Mouse (Mus musculus): ENCODE measurements around the gene Aldh9a1. TPM values are rescaled to one million over a fixed set of nuclear protein-coding genes. Genes with fewer than 3 reads are reported as not detected.
"Not testable (repeated sequence)": the region's sequence is repeated elsewhere in the genome, so short reads cannot be mapped to it uniquely, and the experiment has no call there.

Gene Aldh9a1
- total RNA-seq, 2 experiments from 2014 or later = 36.0 to 40.7 TPM

DNA sequence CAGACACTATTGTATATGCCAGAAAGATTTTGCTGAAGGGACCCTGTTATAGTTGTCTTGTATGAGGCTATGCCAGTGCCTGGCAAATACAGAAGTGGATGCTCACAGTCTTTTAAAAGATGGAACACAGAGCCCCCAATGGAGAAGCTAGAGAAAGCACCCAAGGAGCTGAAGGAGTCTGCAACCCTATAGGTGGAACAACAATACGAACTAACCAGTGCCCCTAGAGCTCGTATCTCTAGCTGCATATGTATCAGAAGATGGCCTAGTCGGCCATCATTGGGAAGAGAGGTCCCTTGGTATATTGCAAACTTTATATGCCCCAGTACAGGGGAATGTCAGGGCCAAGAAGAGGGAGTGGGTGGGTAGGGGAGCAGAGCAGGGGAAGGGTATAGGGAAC lies 585 bp upstream of the Aldh9a1 start:
- intact Hi-C loops (cut with DNase I); DNase-seq: not testable (repeated sequence)

DNA sequence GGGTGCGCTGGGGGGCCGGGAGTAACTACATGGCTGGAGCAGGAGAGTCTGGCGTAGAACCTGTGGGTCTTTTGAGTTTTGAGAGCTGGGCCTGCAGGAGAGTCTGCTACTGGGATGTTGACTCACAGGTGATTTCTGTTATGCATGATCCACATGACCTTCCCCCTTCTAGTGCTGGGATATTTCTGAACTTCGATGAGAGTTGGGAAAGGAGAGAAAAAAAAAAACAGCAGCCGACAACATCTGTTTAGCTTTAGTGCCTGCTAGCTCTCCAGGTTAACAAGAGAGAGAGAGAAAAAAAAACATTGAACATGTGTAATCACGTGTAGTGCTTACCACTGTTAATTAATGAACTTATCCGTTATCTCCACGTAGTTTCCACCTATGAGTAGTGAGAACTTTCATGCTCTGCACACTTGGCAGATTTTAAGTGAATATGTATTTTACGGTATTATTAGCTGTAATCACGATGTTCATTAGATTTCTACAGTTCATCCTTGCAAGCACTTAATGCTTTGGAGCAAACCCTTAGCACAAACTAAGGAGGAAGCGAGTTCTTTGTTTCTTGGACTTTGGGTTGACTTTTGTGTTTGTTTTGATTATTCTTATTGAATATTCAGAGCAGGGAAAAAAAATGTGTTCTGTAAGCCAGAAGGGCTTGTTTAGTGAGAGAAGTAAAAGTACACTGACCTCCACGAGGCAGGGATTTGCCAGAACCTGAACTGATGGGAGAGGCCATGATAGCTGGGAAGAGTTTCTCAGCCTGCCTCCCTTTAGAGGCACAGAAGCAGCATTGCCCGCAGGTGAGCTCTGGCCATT lies 1.0 kb downstream of the Aldh9a1 start:
- intact Hi-C loops (cut with DNase I) = no loop called here

DNA sequence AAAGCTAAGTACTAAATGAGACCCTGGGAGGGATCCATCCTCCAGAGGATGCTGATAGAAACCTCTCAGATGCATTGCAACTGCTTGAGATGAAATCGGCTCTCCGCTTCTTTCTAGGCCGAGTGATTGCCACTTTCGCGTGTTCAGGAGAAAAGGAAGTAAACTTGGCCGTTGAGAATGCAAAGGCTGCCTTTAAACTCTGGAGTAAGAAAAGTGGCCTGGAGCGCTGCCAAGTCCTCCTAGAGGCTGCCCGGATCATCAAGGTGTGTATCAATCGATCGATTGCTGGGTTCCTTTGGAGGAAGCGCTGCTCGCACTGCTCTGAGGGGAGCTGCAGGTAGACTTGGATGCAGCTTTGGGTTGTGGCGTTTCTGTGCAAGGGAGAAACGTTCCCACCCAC lies 2.6 kb downstream of the Aldh9a1 start:
- intact Hi-C loops (cut with DNase I) = no loop called here

More for the DNA sequence above, 1.0 kb downstream of the Aldh9a1 start:
- no peak for DNase-seq

DNA sequence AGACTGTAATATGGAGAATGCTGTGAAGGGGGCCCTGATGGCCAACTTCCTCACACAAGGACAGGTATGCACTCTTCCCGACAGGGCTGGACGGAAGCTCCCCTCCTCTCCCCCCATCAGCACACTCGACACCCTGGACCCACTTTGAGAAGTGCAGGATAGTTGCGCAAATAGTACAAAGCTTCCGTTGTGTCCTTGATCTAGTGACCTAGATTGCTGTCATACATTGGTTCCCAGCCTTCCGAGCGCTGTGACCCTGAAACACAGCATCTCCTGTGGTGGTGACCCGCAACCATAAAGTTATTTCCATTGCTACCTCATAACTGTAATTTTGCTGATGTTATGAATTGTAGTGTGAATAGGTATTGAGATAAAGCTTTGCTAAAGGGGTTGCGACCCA lies 7.6 kb downstream of the Aldh9a1 start:
- DNase-seq = no peak
- intact Hi-C loops (cut with DNase I) = no loop called here

More for the DNA sequence above, 2.6 kb downstream of the Aldh9a1 start:
- no peak for DNase-seq

DNA sequence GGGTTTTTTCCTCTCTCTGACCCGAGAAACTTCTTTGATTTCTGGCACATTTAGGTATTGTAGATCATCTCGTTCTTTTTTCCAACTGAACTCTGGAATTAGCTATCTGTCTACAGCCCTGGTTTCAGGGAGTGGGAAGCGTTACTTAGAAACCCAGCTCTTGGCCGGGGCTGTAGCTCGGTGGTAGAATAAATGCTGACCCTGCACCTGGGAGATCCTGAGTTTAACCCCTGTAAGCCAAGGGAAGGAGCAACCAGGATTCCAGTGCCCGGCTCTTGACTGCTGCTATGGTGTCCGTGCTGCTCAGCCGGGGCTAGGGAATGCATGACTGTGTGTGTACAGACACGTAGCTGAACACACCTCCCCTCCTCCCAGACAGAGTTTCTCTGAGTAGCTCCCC lies 8.9 kb downstream of the Aldh9a1 start:
- intact Hi-C loops (cut with DNase I) = no loop called here
- DNase-seq = no peak

DNA sequence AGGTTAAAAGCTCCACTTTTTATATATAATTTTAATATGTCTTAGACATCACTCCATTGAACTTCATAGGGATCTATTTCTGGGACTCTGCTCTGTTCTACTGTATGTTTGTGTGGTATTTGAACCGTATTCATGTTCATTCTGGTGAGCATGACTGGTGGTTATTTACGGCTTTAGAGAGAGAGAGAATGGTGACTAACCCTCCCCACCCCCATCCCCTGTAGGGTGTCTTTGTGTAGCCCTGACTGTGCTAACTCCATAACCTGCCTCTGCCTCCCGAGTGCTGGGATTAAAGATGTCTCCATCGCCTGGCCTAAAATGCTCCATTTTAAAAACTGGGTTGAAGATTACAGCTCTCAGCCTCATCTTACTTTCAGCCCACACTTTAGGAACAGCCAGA lies 10.5 kb downstream of the Aldh9a1 start:
- no peak for DNase-seq
- intact Hi-C loops (cut with DNase I) = no loop called here

DNA sequence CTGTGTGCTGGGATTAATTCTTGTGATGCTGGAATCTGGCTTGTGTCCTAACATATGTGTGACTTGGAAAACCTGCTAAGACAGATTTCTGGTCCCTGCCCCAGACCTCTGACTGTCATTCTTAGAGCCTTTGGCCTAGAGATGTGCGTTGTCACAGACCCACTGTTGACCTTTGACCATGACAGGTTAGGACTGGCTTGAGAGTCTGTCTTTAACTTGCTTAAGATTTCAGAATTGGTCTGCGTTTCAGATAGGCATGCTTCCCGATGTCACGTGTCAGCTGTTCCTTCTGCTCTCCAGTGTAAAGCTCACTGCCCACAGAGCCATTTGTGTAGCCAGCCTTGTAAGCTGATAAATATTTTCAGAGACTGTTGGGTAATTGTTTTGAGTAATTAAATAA lies 13.0 kb downstream of the Aldh9a1 start:
- intact Hi-C loops (cut with DNase I) = no loop called here
- DNase-seq = no peak

DNA sequence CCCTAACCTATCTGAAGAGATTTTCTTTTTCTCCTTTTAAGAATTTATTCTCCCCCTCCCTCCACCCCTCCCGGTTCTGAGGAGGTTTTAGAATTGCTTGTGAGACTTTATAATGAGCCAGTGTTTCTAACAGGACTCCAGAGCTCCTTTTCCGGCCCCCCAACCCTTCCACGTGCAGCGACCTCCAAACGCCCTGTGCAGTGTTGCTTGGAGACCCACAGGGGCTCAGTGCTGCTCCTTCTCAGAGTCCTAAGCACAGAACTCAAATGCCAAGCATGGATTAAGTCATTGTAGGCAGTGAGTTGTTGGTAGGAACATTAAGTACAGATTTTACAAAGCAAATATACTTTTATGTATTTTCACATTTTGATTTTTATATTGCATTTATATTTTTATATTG lies 13.5 kb downstream of the Aldh9a1 start:
- DNase-seq = no peak
- intact Hi-C loops (cut with DNase I) = no loop called here

DNA sequence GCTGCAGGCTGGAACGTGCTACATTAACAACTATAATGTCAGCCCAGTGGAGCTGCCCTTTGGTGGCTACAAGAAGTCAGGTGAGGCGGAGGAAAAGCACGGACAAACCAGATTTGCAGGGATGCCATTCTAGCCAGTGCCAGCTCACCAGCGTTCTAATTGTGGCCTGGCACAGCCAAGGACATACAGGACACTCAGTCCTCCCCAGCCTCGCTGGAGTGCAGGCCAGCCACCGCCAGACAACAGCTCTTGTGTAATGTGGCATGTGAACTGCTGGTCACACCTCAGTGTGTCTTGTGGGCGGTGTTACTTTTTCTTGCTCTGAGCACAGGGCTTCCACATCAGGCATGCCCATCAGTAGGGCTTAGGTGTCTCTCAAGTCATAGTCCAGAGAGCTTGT lies 16.0 kb downstream of the Aldh9a1 start:
- intact Hi-C loops (cut with DNase I) = no loop called here

DNA sequence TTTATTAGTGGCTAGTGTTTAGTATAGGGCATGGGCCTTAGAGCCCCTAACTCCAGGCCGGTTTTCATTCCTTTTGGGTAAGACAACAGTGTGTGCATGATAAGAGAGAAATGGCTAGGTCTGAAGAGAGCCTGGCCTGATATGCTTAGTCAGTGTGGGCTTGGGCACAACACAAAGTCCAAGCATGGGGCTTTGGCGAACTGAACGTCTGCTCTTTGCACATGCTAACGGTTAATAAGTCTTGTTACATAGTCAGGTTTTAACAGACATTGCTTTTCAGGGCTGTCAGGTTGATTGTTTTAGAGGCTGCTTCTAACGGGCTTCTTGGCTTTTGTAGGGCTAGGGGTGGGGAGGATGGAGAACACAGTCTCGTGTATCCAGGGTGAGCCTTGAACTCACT lies 16.8 kb downstream of the Aldh9a1 start:
- intact Hi-C loops (cut with DNase I) = no loop called here
- no peak for DNase-seq

More for the DNA sequence above, 16.0 kb downstream of the Aldh9a1 start:
- DNase-seq = no peak

DNA sequence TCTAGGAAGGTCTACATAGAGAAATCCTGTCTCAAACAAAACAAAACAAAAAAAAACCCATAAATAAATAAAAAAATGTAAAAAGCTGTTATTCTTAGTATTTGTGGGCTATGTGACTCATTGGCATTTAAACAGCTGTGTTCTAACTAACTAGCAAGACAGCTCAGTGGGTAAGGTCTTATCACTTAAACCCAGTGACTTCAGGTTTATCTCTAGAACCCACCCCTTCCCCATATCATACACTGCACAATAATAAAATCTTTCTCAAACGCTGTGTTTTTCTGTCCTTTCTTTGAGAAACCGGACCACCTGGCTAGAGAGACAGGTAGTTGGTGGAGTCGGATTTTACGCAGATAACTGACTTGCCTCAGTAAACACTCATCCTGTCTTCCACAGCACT lies 18.2 kb downstream of the Aldh9a1 start:
- intact Hi-C loops (cut with DNase I) = no loop called here
- no peak for DNase-seq

DNA sequence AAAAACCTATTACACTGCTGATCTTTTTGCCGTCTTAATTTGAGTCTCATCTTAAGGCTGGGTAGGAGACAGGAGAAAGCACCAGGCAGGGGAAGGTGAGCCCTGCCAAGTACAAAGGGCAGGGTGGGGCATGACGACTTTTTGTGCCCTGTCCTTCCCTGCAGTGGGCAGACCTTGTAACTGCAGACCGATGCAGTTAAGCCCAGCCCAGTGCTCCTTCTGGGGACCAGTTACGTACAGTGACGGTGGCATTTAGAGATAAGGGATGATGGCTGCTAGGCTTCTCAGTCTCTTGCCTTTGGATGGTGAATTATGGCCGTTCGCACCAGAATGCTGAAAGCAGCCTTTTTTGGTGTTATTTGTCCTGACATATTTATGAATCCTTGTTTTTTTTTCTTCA lies 18.7 kb downstream of the Aldh9a1 start:
- intact Hi-C loops (cut with DNase I) = no loop called here
- DNase-seq = no peak

DNA sequence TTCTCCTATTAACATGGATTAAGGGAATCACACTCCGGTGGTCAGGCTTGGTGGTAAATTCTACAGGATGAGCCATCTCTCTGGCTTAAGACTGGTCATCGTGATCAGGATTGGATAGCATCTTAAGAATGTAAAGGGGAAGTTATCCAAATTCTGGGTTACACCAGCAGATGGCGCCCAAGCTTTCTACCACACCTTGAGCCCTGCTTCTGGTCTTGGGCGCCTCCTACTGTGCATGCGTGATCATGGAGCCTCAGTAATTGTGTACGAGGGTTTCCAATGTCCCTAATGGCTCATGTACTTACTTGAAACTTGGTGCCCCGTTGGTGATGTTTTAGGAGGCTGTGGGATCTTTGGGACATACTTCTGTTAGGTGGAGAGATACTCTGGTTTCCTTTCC lies 20.1 kb downstream of the Aldh9a1 start:
- DNase-seq = peak; percentile 86
- intact Hi-C loops (cut with DNase I) = no loop called here

DNA sequence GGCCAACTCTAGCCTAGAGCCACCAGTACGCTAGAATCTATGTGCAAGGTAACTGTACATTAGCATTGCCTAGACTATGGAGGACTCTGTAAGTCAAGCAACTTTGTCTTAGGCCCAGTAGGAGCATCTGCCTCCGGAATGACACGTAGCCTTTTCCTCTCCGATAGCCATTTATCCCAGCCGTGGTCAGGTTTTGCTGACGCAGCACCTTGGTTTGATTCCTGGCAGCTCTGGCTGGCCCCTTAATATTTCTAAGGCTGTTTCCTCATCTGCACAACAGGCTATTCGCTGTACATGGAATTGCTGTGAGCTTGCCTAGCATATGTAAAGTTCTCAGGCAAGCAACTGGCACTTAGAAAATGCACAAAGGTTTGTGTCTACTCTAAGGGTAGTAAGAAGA lies 22.9 kb downstream of the Aldh9a1 start:
- no peak for DNase-seq
- intact Hi-C loops (cut with DNase I) = no loop called here

DNA sequence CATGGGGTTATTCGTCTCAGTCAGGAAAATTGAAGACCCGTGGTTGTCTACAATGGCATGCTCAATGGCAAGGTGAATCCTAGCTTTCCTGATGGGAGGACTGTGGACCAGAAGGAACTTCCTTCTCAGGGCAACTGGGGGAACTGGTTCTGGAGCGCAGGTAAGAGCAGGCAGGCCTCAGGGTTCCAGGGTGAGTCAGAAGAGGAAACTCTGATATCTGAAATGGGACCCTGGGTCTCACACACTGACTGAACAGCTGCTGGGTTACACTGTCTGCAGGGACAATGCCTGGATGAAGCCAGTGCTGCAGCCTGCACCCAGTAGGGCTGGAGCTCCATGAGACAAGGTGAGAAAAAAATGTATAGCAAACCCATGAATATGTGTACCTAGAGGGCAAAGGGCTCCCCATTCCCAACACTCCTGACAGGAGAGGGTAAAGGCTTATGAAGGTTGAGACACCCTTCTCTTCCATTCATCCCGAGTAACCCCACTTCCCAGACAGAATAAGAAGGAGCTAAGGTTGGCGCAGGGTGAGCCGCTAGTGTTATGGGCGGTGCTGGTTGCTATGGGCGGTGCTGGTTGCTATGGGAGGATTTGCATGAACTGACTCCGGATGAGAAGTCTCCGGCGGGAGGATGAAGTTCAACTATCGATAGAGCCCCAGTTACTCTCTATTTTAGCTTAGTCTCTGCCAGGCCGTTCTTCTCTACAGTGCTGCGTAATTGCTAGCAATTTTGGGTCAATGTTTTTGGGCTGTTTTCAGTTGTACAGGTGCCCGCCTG lies 24.4 kb downstream of the Aldh9a1 start:
- DNase-seq = no peak
- intact Hi-C loops (cut with DNase I) = no loop called here

DNA sequence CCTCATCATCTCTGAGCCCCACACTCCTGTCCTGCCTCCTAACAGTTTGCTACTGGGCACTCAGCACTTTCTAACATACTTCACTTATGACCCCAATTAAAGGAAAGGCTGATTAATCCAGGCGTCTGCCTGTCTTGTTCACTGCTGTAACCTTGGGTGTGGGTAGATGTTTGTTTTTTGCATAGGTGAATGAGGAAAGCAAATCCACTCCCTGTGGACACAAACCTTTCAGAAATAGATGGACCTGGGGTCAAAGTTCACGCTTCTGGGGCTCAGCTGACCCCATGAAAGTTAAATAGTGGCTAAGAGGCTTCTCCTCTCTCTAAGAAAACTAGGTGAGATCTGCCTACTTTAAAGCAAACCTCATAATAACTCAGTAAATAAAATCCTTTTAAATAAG lies 25.2 kb downstream of the Aldh9a1 start:
- DNase-seq = no peak
- intact Hi-C loops (cut with DNase I) = no loop called here

DNA sequence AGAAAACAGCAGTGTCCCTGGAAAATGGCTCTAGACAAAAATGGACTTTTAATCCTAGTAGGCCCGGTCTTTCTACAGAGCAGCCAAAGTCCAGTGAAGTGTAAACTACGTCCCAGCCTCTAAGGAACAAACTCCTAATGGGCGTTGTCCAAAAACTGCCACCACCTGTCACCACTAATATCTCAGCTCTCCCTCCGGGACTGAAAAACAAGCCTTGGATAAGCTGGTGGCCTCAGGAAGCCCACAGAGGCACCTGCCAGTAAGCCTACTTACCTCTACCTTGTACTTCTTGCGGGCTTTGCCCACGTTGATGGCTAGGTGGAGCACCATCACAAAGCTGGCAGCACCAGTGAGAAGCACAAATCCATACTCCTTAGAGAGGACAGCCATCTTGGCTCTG lies 28.2 kb downstream of the Aldh9a1 start:
- intact Hi-C loops (cut with DNase I) = no loop called here

DNA sequence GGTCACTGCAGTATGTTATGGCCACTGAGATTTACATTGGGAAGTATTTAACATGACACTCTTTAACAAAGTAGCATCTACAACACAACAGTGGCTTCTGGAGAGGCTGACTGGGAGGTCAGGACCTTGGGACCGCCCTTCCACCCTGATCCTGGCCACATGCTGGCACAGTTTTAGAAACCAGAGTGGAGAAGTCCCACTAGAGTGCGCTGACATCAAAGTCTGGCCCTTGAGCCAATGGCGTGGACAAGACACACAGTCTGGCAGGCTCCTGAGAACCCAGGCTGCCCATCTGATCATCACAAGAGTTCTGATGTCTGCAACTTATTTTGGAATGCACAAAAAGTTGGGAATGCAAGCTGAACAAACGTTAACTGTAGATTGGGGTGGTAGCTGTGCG lies 30.0 kb downstream of the Aldh9a1 start:
- intact Hi-C loops (cut with DNase I) = no loop called here
- DNase-seq = no peak

More for the DNA sequence above, 28.2 kb downstream of the Aldh9a1 start:
- no peak for DNase-seq

DNA sequence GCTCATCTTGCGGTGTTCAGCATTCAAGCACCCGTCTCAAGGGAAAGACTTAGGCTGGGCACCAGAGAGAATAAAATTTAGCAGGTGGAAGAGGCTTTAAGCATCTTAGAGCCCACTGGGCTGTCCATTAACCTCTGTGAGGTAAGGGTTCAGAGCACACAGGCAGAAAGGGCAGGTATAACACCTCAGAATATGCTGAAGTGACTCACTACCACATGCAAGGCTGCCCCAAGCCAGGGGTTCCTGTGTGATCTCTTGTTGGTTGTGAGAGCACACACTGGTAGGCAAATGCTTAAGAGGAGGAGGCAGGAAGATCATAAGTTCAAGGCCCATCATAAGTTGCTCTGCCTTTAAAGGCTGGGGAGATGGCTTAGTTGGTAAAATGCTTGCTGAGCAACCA lies 30.4 kb downstream of the Aldh9a1 start:
- intact Hi-C loops (cut with DNase I) = no loop called here
- DNase-seq = no peak

DNA sequence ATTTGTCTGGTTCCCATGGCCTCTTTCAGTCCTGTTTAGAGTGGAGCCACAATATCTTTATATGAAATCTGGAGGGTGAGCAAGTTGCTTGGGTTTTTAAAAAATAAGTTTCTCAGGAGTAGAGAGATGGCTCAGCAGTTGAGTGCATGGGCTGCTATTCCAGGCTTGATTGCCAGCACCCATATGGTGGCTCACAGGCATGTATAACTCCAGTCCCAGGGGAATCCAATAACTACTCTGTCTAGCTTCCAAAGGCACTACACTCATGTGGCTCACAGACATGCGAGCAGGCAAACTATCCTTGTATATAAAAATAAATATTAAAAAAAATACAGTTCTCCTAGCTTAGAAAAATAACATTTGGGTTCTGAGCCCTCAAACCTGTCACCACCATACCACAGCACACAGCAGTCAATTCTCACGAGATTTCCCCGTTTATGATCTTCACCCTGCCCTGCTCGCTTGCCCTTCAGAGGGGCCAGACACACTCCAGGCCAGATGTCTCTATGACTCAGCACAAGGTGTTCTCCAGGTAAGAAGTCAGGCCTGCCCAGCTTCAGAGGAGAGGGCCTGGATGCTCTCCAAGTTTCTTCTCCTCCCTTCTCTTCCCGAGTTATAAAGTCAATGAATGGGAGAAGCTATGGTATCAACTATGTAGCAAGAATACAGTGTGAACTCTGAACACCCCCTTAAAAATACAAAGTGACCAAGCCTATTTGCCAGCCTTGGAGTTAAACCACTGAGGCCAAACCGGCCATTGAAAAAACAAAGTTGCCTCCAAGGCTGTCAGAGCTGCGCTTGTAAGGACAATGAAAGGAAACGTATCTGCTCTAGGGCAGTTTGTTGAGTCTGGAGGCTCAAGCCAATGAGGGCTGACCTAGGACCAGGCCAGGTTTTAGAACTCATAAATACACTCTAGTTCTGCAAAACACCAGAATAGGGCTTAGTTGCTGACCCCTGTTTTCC lies 31.5 kb downstream of the Aldh9a1 start:
- DNase-seq = no peak
- intact Hi-C loops (cut with DNase I) = no loop called here

DNA sequence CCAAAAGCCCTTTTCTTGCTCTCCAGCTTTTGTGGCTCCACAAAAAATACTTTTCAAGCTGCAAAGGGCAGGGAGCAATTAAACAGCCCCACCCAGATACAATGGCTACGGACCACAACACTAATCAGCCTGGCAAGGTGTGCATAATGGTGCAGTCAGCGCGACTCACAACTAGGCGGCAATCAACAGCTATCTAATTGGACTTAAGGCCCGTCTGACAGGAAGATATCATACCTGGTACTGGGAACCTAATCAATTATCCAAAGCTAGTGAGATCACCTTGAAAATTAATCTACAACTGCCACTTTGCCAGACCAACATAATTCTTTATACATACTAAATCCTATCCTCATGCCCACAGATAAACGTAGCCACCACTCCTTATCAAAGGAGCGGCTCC lies 32.5 kb downstream of the Aldh9a1 start:
- intact Hi-C loops (cut with DNase I) = no loop called here
- DNase-seq = no peak

Measured in left cerebral cortex, postnatal 4 days (tissue).